Mouse (Mus musculus) liver, postnatal 0 days (tissue): Measurements from ENCODE around the gene Cwc27. TPM values are rescaled to one million over a fixed set of nuclear protein-coding genes. Genes with fewer than 3 reads are reported as not detected.
A peak's percentile ranks its signal among the peaks of the same experiment; 100 is the strongest.

Experiments used
- ATAC-seq: fragments of 200-750 bp; cut with Nextera tagmentation; 2 replicates; pipeline ENCODE4 v1.8.0; 2017; ENCODE audit warnings: mild to moderate bottlenecking, moderate library complexity
- DNase-seq: peaks from one replicate; pipeline ENCODE4 v3.0.0-alpha.2; 2016
- H3K27ac ChIP-seq: fragments of 300-500 bp; sonication (generic); 2 replicates; pipeline ENCODE4 v1.5.1; 2014; ENCODE audit warnings: antibody characterized with exemption, moderate library complexity, mild to moderate bottlenecking, low read depth
- H3K27me3 ChIP-seq: fragments of 300-500 bp; sonication (generic); 2 replicates; pipeline ENCODE4 v1.6.1; 2014; ENCODE audit warnings: low read length, control low read depth, mixed read lengths; ENCODE audit not compliant: insufficient read depth
- H3K36me3 ChIP-seq: fragments of 300-500 bp; sonication (generic); replicated peaks from 2 replicates; pipeline ENCODE4 v1.6.1; 2014; ENCODE audit warnings: mild to moderate bottlenecking, control low read depth, low read length, moderate library complexity, mixed read lengths; ENCODE audit not compliant: insufficient read depth
- H3K4me1 ChIP-seq: fragments of 300-500 bp; sonication (generic); 2 replicates; pipeline ENCODE4 v1.6.1; 2014; ENCODE audit warnings: antibody characterized with exemption, mild to moderate bottlenecking, control low read depth; ENCODE audit not compliant: insufficient read depth
- H3K4me2 ChIP-seq: fragments of 300-500 bp; sonication (generic); 2 replicates; pipeline ENCODE4 v1.6.1; 2014; ENCODE audit warnings: low read depth, mild to moderate bottlenecking, low read length, moderate library complexity, mixed read lengths
- H3K4me3 ChIP-seq: fragments of 300-500 bp; sonication (generic); 2 replicates; pipeline ENCODE4 v1.5.1; 2014; ENCODE audit warnings: low read depth, low read length
- H3K9ac ChIP-seq: fragments of 300-500 bp; sonication (generic); replicated peaks from 2 replicates; pipeline ENCODE4 v1.6.1; 2014; ENCODE audit warnings: mild to moderate bottlenecking, moderate library complexity
- H3K9me3 ChIP-seq: fragments of 300-500 bp; sonication (generic); 2 replicates; pipeline ENCODE4 v1.6.1; 2016; ENCODE audit warnings: mild to moderate bottlenecking, control low read depth, low read length, mixed read lengths
- CTCF ChIP-seq: sonication (generic); IDR thresholded peaks from 2 replicates; pipeline ENCODE4 v1.5.1; 2016; ENCODE audit warnings: antibody characterized with exemption, low read depth
- EP300 ChIP-seq: IDR thresholded peaks from 2 replicates; pipeline ENCODE4 v1.6.1; 2016; ENCODE audit warnings: antibody characterized with exemption, low read depth, mild to moderate bottlenecking
- WGBS: fragments of 180-500 bp; shearing (Covaris S2); extraction: QIAGEN DNeasy Blood & Tissue Kit; methylation state at CpG from one replicate; pipeline ENCODE4 v1.1.7; 2014; ENCODE audit not compliant: insufficient replicate concordance; 5-methylcytosine and 5-hydroxymethylcytosine counted together
- polyA plus RNA-seq: library from polyadenylated mRNA; unstranded; fragments of >200 nt; fragmentation: Nextera tagmentation; extraction: Ambion mirVana; gene quantifications from 2 replicates; pipeline ENCODE4 v1.2.1, GENCODE M21; 2015

The Cwc27 gene
- polyA plus RNA-seq, 1 experiment from 2014 or later, result 7.8 TPM

DNA sequence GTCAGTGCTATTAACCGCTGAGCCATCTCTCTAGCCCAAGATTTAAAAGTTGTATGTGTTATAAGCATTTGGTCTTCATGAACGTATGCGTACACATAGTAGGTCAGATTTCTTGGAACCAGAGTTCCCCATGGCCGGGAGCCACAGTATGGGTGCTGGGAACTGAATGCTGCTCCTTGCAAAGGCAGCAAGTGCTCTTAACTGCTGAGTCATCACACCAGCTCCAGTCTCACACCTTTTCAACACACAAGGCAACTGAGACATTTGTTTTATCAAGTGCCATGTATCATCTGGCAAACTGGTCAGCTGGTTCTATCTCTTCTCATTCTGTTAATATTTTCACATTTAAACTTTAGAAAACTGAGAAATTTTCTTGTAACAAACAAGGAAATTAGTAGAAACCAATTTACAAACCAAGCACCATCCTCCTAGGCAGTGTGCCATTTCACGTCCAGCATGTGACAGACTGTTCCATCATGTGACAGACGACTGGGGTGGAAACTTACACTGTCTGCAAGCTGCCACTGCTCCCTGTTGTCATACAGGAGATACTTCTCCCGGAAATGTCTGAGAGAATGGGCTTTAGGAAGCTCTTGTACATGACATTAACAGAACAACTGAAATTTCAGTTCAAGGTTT, 156.8 kb downstream of the Cwc27 start:
- no peak for ATAC-seq
- H3K27me3 ChIP-seq, result no peaks in the 10 kb centered on the region
- H3K9me3 ChIP-seq, result no peaks in the 10 kb centered on the region
- no peak overlapping the region for H3K4me2 ChIP-seq
- TF ChIP-seq EP300, result no peak
- TF ChIP-seq CTCF, result no peak
- no peak overlapping the region for H3K4me3 ChIP-seq
- no peak overlapping the region for H3K27ac ChIP-seq
- 0 out of 2 replicates have a peak, but pooled peaks cover 3% of the 10 kb centered on the region for H3K36me3 ChIP-seq
- no peak overlapping the region for H3K9ac ChIP-seq
- no peak for DNase-seq
- H3K4me1 ChIP-seq, result no peaks in the 10 kb centered on the region
- WGBS, result 86% methylated on average over 7 of the region's 7 CpGs

GRCm38 (mm10) chr13:104656666-104657272, 160.2 kb downstream of the Cwc27 start:
- Histone ChIP-seq H3K9me3 (no peaks in the 10 kb centered on the region), H3K4me1 (no peaks in the 10 kb centered on the region), H3K27me3 (no peaks in the 10 kb centered on the region), H3K36me3 (0 out of 2 replicates have a peak, but pooled peaks cover 3% of the 10 kb centered on the region), H3K4me3 (no peak overlapping the region), H3K4me2 (no peak overlapping the region), H3K27ac (no peak overlapping the region), H3K9ac (no peak overlapping the region)
- DNase-seq, result no peak
- no peak for ATAC-seq
- WGBS, result 91% methylated on average over 5 of the region's 5 CpGs
- TF ChIP-seq EP300 (no peak), CTCF (no peak)

DNA sequence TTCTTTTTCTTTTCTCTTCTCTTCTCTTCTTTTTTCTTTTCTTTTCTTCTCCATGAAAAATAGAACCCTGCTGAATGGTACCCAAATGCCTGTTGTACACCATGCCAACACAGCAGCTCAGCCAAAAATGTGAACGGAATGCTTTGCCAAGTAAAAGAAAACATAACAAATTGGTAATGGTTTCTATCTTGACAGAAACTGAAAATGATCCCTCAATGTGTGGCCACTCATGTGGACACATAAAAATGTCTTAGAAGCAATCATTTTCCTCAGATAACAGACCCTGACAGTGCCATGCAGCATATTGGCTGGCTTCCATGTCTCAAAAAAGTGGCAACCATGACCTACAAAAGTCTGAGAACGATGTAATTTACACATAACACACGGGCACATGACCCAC, 161.8 kb downstream of the Cwc27 start:
- WGBS, result 68% methylated on average over 3 of the region's 3 CpGs
- no peaks in the 10 kb centered on the region for H3K4me1 ChIP-seq
- DNase-seq (no peak), ATAC-seq (no peak)
- no peak overlapping the region for H3K4me2 ChIP-seq
- no peak overlapping the region for H3K27ac ChIP-seq
- H3K9ac ChIP-seq, result no peak overlapping the region
- H3K4me3 ChIP-seq, result no peak overlapping the region
- H3K36me3 ChIP-seq, result 0 out of 2 replicates have a peak, but pooled peaks cover 3% of the 10 kb centered on the region
- TF ChIP-seq EP300, result no peak
- no peak for TF ChIP-seq CTCF
- H3K9me3 ChIP-seq, result no peaks in the 10 kb centered on the region
- H3K27me3 ChIP-seq, result no peaks in the 10 kb centered on the region

GRCm38 (mm10) chr13:104651763-104652162, 165.2 kb downstream of the Cwc27 start:
- ATAC-seq, result no peak
- Histone ChIP-seq H3K36me3 (no peaks in the 10 kb centered on the region), H3K4me2 (no peak overlapping the region), H3K4me1 (no peaks in the 10 kb centered on the region), H3K27ac (no peak overlapping the region), H3K9ac (no peak overlapping the region), H3K27me3 (no peaks in the 10 kb centered on the region), H3K9me3 (no peaks in the 10 kb centered on the region), H3K4me3 (no peak overlapping the region)
- WGBS, result 72% methylated on average over 2 of the region's 2 CpGs
- TF ChIP-seq EP300 (no peak), CTCF (no peak)
- no peak for DNase-seq

GRCm38 (mm10) chr13:104650654-104651053, 166.3 kb downstream of the Cwc27 start:
- H3K9ac ChIP-seq, result no peak overlapping the region
- H3K36me3 ChIP-seq, result no peaks in the 10 kb centered on the region
- 78% methylated on average over 2 of the region's 2 CpGs for WGBS
- no peaks in the 10 kb centered on the region for H3K4me1 ChIP-seq
- H3K9me3 ChIP-seq, result no peaks in the 10 kb centered on the region
- no peak for DNase-seq
- no peak overlapping the region for H3K27ac ChIP-seq
- no peaks in the 10 kb centered on the region for H3K27me3 ChIP-seq
- no peak overlapping the region for H3K4me3 ChIP-seq
- no peak for TF ChIP-seq CTCF
- TF ChIP-seq EP300, result no peak
- ATAC-seq, result peak; percentile 62; the same call in 1 of the 2 replicates
- H3K4me2 ChIP-seq, result no peak overlapping the region

- ATAC-seq, result peak; percentile 75
- TF ChIP-seq EP300 (no peak), CTCF (no peak)
- H3K9me3 ChIP-seq, result no peaks in the 10 kb centered on the region
- DNase-seq, result no peak
- H3K4me1 ChIP-seq, result no peaks in the 10 kb centered on the region
- no peaks in the 10 kb centered on the region for H3K36me3 ChIP-seq
- no peaks in the 10 kb centered on the region for H3K27me3 ChIP-seq
- 67% methylated on average over 5 of the region's 5 CpGs for WGBS
- no peak overlapping the region for H3K4me2 ChIP-seq
- H3K4me3 ChIP-seq, result no peak overlapping the region
- no peak overlapping the region for H3K9ac ChIP-seq
- no peak overlapping the region for H3K27ac ChIP-seq
Measured at GRCm38 (mm10) chr13:104650145-104650544, 166.8 kb downstream of the Cwc27 start.
